Comparison of ENCODE assay signal across 17 mouse cellular contexts in the genomic region with DNA sequence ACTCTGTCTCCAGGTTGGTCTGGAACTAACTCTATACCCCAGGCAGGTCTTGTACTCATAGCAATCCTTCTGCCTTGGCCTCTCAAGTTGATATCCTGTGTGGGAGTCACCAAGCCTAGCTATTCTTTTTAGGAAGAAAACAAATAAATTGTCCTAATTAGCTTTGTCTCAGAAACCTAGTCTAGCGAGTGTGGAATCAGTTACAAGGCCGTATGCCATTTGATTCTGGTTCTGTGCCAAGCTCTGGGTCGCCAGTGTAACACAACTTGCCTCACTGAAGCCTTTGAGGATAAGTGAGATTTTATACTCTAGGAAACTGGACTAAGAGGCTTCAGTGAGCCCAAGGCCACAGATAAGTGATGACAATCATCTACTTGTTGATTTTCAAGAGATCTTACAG.
"Had no signal": no experiment of that assay in that cellular context is flagged by ENCODE, and none has a peak within 500 bp of the region (broad histone marks: within the 10 kb centered on the region; RNA-seq: fewer than 3 reads in every experiment).

No protein-coding gene starts in this region.

- H3K9me3 ChIP-seq: lung, embryonic 15.5 days; midbrain, embryonic 13.5 days; midbrain, embryonic 15.5 days; neural tube, embryonic 12.5 days; stomach, embryonic 15.5 days had no signal

- H3K4me3 ChIP-seq: lung, embryonic 15.5 days; megakaryocyte, embryonic 14.5 days; midbrain, embryonic 13.5 days; midbrain, embryonic 15.5 days; neural tube, embryonic 12.5 days; stomach, embryonic 15.5 days had no signal

- H3K4me1 ChIP-seq: lung, embryonic 15.5 days; megakaryocyte, embryonic 14.5 days; midbrain, embryonic 13.5 days; midbrain, embryonic 15.5 days; neural tube, embryonic 12.5 days; stomach, embryonic 15.5 days had no signal

- H3K9ac ChIP-seq: lung, embryonic 15.5 days; midbrain, embryonic 13.5 days; midbrain, embryonic 15.5 days; neural tube, embryonic 12.5 days; stomach, embryonic 15.5 days had no signal

- DNase-seq: lung, adult 2 months; lung, postnatal 14 days; lung, postnatal 36 days; right cerebral cortex, postnatal 14 days; thymus, adult 2 months; thymus, postnatal 25 days; thymus, postnatal 4 days had no signal

- H3K27ac ChIP-seq: lung, embryonic 15.5 days; macrophage; midbrain, embryonic 13.5 days; midbrain, embryonic 15.5 days; neural tube, embryonic 12.5 days; stomach, embryonic 15.5 days; stomach, postnatal 0 days had no signal

- H3K36me3 ChIP-seq: lung, embryonic 15.5 days; midbrain, embryonic 13.5 days; midbrain, embryonic 15.5 days; neural tube, embryonic 12.5 days; stomach, embryonic 15.5 days had no signal

- ATAC-seq: lung, postnatal 0 days; midbrain, embryonic 13.5 days; midbrain, embryonic 15.5 days had no signal

- H3K4me2 ChIP-seq: lung, embryonic 15.5 days; midbrain, embryonic 11.5 days; midbrain, embryonic 13.5 days; midbrain, embryonic 15.5 days; neural tube, embryonic 12.5 days; stomach, embryonic 15.5 days had no signal

- H3K27me3 ChIP-seq: lung, embryonic 15.5 days; megakaryocyte, embryonic 14.5 days; midbrain, embryonic 13.5 days; midbrain, embryonic 15.5 days; neural tube, embryonic 12.5 days; stomach, embryonic 15.5 days had no signal
